Mouse (Mus musculus): ENCODE measurements around the gene Togaram1. TPM values are rescaled to one million over a fixed set of nuclear protein-coding genes. Genes with fewer than 3 reads are reported as not detected.

Gene Togaram1
- polyA plus RNA-seq, 1 experiment from 2014 or later = 30.3 TPM

GRCm38 (mm10) chr12:65036190-65036870 is 70.7 kb downstream of the Togaram1 start, which contains the start of gene Prpf39:
Gene Prpf39, plus strand, starts transcription at chr12:65036333.
- Histone ChIP-seq H3K9ac (ENCODE audit: low read length) (peak within 1 kb of the TSS; percentile 91), H3K36me3 (ENCODE audit: control insufficient read depth, insufficient read depth, low read length) (no peaks in the 10 kb centered on the region; the same call in 1 of the 2 replicates), H3K9me3 (ENCODE audit: control insufficient read depth, low read length) (no peaks in the 10 kb centered on the region), H3K4me2 (peak within 1 kb of the TSS; percentile 64), H3K4me3 (ENCODE audit: low read depth, low read length) (peak within 1 kb of the TSS; percentile 95), H3K4me1 (ENCODE audit: control insufficient read depth, insufficient read depth, low read length) (peaks cover 11% of the 10 kb centered on the region), H3K27me3 (ENCODE audit: control insufficient read depth, insufficient read depth, low read length) (no peaks in the 10 kb centered on the region), H3K27ac (ENCODE audit: low read depth, low read length) (peak within 1 kb of the TSS; percentile 67; the same call in 1 of the 2 replicates)
- WGBS = under 1% methylated on average over 64 of the region's 65 CpGs
- peak; percentile 97 for ATAC-seq (ENCODE audit: low FRiP score)
- DNase-seq (ENCODE audit: low spot score, missing footprints) = peak; percentile 98

GRCm38 (mm10) chr12:65036892-65037545 is 71.4 kb downstream of the Togaram1 start:
- peak overlapping the region; percentile 95 for H3K4me3 ChIP-seq (ENCODE audit: low read depth, low read length)
- ATAC-seq (ENCODE audit: low FRiP score) (0 out of 2 replicates have a peak, but pooled peaks have one; percentile 31), DNase-seq (ENCODE audit: low spot score, missing footprints) (peak; percentile 90)
- peak overlapping the region; percentile 64 for H3K4me2 ChIP-seq
- H3K27ac ChIP-seq (ENCODE audit: low read depth, low read length) = no peak overlapping the region
- 21% methylated on average over 18 of the region's 18 CpGs for WGBS
- H3K27me3 ChIP-seq (ENCODE audit: control insufficient read depth, insufficient read depth, low read length) = no peaks in the 10 kb centered on the region
- H3K4me1 ChIP-seq (ENCODE audit: control insufficient read depth, insufficient read depth, low read length) = peaks cover 11% of the 10 kb centered on the region
- no peaks in the 10 kb centered on the region for H3K9me3 ChIP-seq (ENCODE audit: control insufficient read depth, low read length)
- H3K9ac ChIP-seq (ENCODE audit: low read length) = peak overlapping the region; percentile 91
- no peaks in the 10 kb centered on the region; the same call in 1 of the 2 replicates for H3K36me3 ChIP-seq (ENCODE audit: control insufficient read depth, insufficient read depth, low read length)

GRCm38 (mm10) chr12:65037546-65037937 is 71.9 kb downstream of the Togaram1 start:
- DNase-seq (ENCODE audit: low spot score, missing footprints) = no peak
- WGBS = 58% methylated on average over 4 of the region's 4 CpGs
- peak overlapping the region; percentile 91; the same call in 1 of the 2 replicates for H3K9ac ChIP-seq (ENCODE audit: low read length)

GRCm38 (mm10) chr12:65048799-65049198 is 83.2 kb downstream of the Togaram1 start:
- DNase-seq (ENCODE audit: low spot score, missing footprints) (no peak), ATAC-seq (ENCODE audit: low FRiP score) (no peak)
- Histone ChIP-seq H3K9me3 (ENCODE audit: control insufficient read depth, low read length) (no peaks in the 10 kb centered on the region), H3K27me3 (ENCODE audit: control insufficient read depth, insufficient read depth, low read length) (no peaks in the 10 kb centered on the region), H3K4me3 (ENCODE audit: low read depth, low read length) (no peak overlapping the region), H3K4me2 (no peak overlapping the region), H3K4me1 (ENCODE audit: control insufficient read depth, insufficient read depth, low read length) (no peaks in the 10 kb centered on the region), H3K36me3 (ENCODE audit: control insufficient read depth, insufficient read depth, low read length) (peaks cover 7% of the 10 kb centered on the region), H3K9ac (ENCODE audit: low read length) (no peak overlapping the region), H3K27ac (ENCODE audit: low read depth, low read length) (no peak overlapping the region)

More at GRCm38 (mm10) chr12:65037546-65037937, 71.9 kb downstream of the Togaram1 start:
- peaks cover 11% of the 10 kb centered on the region for H3K4me1 ChIP-seq (ENCODE audit: control insufficient read depth, insufficient read depth, low read length)
- no peaks in the 10 kb centered on the region for H3K9me3 ChIP-seq (ENCODE audit: control insufficient read depth, low read length)
- ATAC-seq (ENCODE audit: low FRiP score) = no peak
- no peak overlapping the region for H3K27ac ChIP-seq (ENCODE audit: low read depth, low read length)
- peak overlapping the region; percentile 64 for H3K4me2 ChIP-seq
- no peaks in the 10 kb centered on the region for H3K27me3 ChIP-seq (ENCODE audit: control insufficient read depth, insufficient read depth, low read length)
- H3K36me3 ChIP-seq (ENCODE audit: control insufficient read depth, insufficient read depth, low read length) = no peaks in the 10 kb centered on the region; the same call in 1 of the 2 replicates
- H3K4me3 ChIP-seq (ENCODE audit: low read depth, low read length) = peak overlapping the region; percentile 95

GRCm38 (mm10) chr12:65058203-65058602 is 92.6 kb downstream of the Togaram1 start:
- Histone ChIP-seq H3K4me1 (ENCODE audit: control insufficient read depth, insufficient read depth, low read length) (no peaks in the 10 kb centered on the region), H3K9me3 (ENCODE audit: control insufficient read depth, low read length) (no peaks in the 10 kb centered on the region), H3K27me3 (ENCODE audit: control insufficient read depth, insufficient read depth, low read length) (no peaks in the 10 kb centered on the region), H3K27ac (ENCODE audit: low read depth, low read length) (no peak overlapping the region), H3K9ac (ENCODE audit: low read length) (no peak overlapping the region), H3K36me3 (ENCODE audit: control insufficient read depth, insufficient read depth, low read length) (peaks cover 8% of the 10 kb centered on the region), H3K4me2 (no peak overlapping the region), H3K4me3 (ENCODE audit: low read depth, low read length) (no peak overlapping the region)
- DNase-seq (ENCODE audit: low spot score, missing footprints) = peak; percentile 74
- ATAC-seq (ENCODE audit: low FRiP score) = no peak
- WGBS = 85% methylated on average over 2 of the region's 2 CpGs

- DNase-seq (ENCODE audit: low spot score, missing footprints) (no peak), ATAC-seq (ENCODE audit: low FRiP score) (no peak)
- no peaks in the 10 kb centered on the region for H3K9me3 ChIP-seq (ENCODE audit: control insufficient read depth, low read length)
- H3K36me3 ChIP-seq (ENCODE audit: control insufficient read depth, insufficient read depth, low read length) = peaks cover 15% of the 10 kb centered on the region
- no peak overlapping the region for H3K4me2 ChIP-seq
- H3K4me3 ChIP-seq (ENCODE audit: low read depth, low read length) = no peak overlapping the region
- H3K9ac ChIP-seq (ENCODE audit: low read length) = no peak overlapping the region
- H3K27ac ChIP-seq (ENCODE audit: low read depth, low read length) = no peak overlapping the region
- H3K4me1 ChIP-seq (ENCODE audit: control insufficient read depth, insufficient read depth, low read length) = no peaks in the 10 kb centered on the region
- H3K27me3 ChIP-seq (ENCODE audit: control insufficient read depth, insufficient read depth, low read length) = no peaks in the 10 kb centered on the region
These were observed 95.5 kb downstream of the Togaram1 start for GRCm38 (mm10) chr12:65061082-65061481.

GRCm38 (mm10) chr12:65065241-65065640 is 99.6 kb downstream of the Togaram1 start:
- no peaks in the 10 kb centered on the region for H3K27me3 ChIP-seq (ENCODE audit: control insufficient read depth, insufficient read depth, low read length)
- H3K9ac ChIP-seq (ENCODE audit: low read length) = no peak overlapping the region
- H3K4me1 ChIP-seq (ENCODE audit: control insufficient read depth, insufficient read depth, low read length) = no peaks in the 10 kb centered on the region
- DNase-seq (ENCODE audit: low spot score, missing footprints) = peak; percentile 82
- H3K4me2 ChIP-seq = no peak overlapping the region
- ATAC-seq (ENCODE audit: low FRiP score) = no peak
- no peak overlapping the region for H3K4me3 ChIP-seq (ENCODE audit: low read depth, low read length)
- peaks cover 15% of the 10 kb centered on the region for H3K36me3 ChIP-seq (ENCODE audit: control insufficient read depth, insufficient read depth, low read length)
- no peak overlapping the region for H3K27ac ChIP-seq (ENCODE audit: low read depth, low read length)
- H3K9me3 ChIP-seq (ENCODE audit: control insufficient read depth, low read length) = no peaks in the 10 kb centered on the region
- 84% methylated on average over 2 of the region's 2 CpGs for WGBS

- H3K4me2 ChIP-seq = no peak overlapping the region
- H3K9ac ChIP-seq (ENCODE audit: low read length) = no peak overlapping the region
- ATAC-seq (ENCODE audit: low FRiP score) (no peak), DNase-seq (ENCODE audit: low spot score, missing footprints) (peak; percentile 78)
- no peak overlapping the region for H3K27ac ChIP-seq (ENCODE audit: low read depth, low read length)
- H3K9me3 ChIP-seq (ENCODE audit: control insufficient read depth, low read length) = no peaks in the 10 kb centered on the region
- H3K36me3 ChIP-seq (ENCODE audit: control insufficient read depth, insufficient read depth, low read length) = peaks cover 9% of the 10 kb centered on the region; the same call in 1 of the 2 replicates
- 80% methylated on average over 3 of the region's 3 CpGs for WGBS
- no peak overlapping the region for H3K4me3 ChIP-seq (ENCODE audit: low read depth, low read length)
- H3K4me1 ChIP-seq (ENCODE audit: control insufficient read depth, insufficient read depth, low read length) = no peaks in the 10 kb centered on the region
- H3K27me3 ChIP-seq (ENCODE audit: control insufficient read depth, insufficient read depth, low read length) = no peaks in the 10 kb centered on the region
These were observed 100.6 kb downstream of the Togaram1 start for GRCm38 (mm10) chr12:65066234-65066633.

- Histone ChIP-seq H3K9me3 (ENCODE audit: control insufficient read depth, low read length) (no peaks in the 10 kb centered on the region), H3K4me2 (no peak overlapping the region), H3K27me3 (ENCODE audit: control insufficient read depth, insufficient read depth, low read length) (no peaks in the 10 kb centered on the region), H3K4me1 (ENCODE audit: control insufficient read depth, insufficient read depth, low read length) (0 out of 2 replicates have a peak, but pooled peaks cover 2% of the 10 kb centered on the region), H3K27ac (ENCODE audit: low read depth, low read length) (no peak overlapping the region), H3K4me3 (ENCODE audit: low read depth, low read length) (no peak overlapping the region), H3K9ac (ENCODE audit: low read length) (no peak overlapping the region), H3K36me3 (ENCODE audit: control insufficient read depth, insufficient read depth, low read length) (peaks cover 6% of the 10 kb centered on the region; the same call in 1 of the 2 replicates)
- WGBS = 88% methylated on average over 4 of the region's 4 CpGs
- ATAC-seq (ENCODE audit: low FRiP score) (no peak), DNase-seq (ENCODE audit: low spot score, missing footprints) (peak; percentile 75)
These were observed 102.8 kb downstream of the Togaram1 start for GRCm38 (mm10) chr12:65068409-65068808.

All from midbrain, embryonic 11.5 days (tissue).